Mouse (Mus musculus): ENCODE measurements around the gene Rtca. TPM values are rescaled to one million over a fixed set of nuclear protein-coding genes. Genes with fewer than 3 reads are reported as not detected.

The Rtca gene
- polyA plus RNA-seq, 1 experiment: 51.0 TPM

GRCm38 (mm10) chr3:116440066-116440997 lies 67.7 kb downstream of the Rtca start:
- Histone ChIP-seq H3K4me2 (ENCODE audit: low read depth) (no peak overlapping the region), H3ac (ENCODE audit: control insufficient read depth, insufficient read length) (no peak overlapping the region), H3K4me3 (no peak overlapping the region), H3K79me2 (ENCODE audit: control insufficient read depth, insufficient read depth) (no peaks in the 10 kb centered on the region), H3K27me3 (ENCODE audit: control insufficient read depth, insufficient read depth, insufficient read length) (peaks cover 12% of the 10 kb centered on the region), H3K36me3 (ENCODE audit: control insufficient read depth, insufficient read depth) (no peaks in the 10 kb centered on the region)
- TF ChIP-seq CEBPB (IDR thresholded peaks at IDR 0.05; ENCODE audit: insufficient read depth, poor library complexity, severe bottlenecking) (no peak), USF1 (IDR thresholded peaks at IDR 0.05; ENCODE audit: low read depth) (no peak), TCF3 (IDR thresholded peaks at IDR 0.05; ENCODE audit: insufficient read length, low read depth) (no peak), TCF12 (IDR thresholded peaks at IDR 0.05; ENCODE audit: insufficient read depth, poor library complexity, severe bottlenecking) (no peak), MYOD1 (IDR thresholded peaks at IDR 0.05; ENCODE audit: control insufficient read depth in 1 of 3, insufficient read length in 2 of 3, low read depth in 2 of 3) (no peak), REST (IDR thresholded peaks at IDR 0.05; ENCODE audit: insufficient read depth, insufficient read length) (no peak), E2F4 (IDR thresholded peaks at IDR 0.05; ENCODE audit: insufficient read depth) (no peak), POLR2AphosphoS2 (IDR thresholded peaks at IDR 0.05; ENCODE audit: insufficient read length, low read depth) (no peak), SRF (IDR thresholded peaks at IDR 0.05; ENCODE audit: control insufficient read depth, insufficient read length, low read depth) (no peak), POLR2A (IDR thresholded peaks at IDR 0.05; ENCODE audit: insufficient read length, low read depth) (no peak), MAX (IDR thresholded peaks at IDR 0.05; ENCODE audit: low read depth) (no peak), MYOG (IDR thresholded peaks at IDR 0.05; ENCODE audit: control insufficient read depth in 1 of 3, insufficient read depth in 1 of 3, insufficient read length in 2 of 3, low read depth in 2 of 3) (no peak)

Other genes starting within 250 kb of the Rtca start
- gene Cdc14a, start 84.2 kb downstream of the Rtca start, polyA plus RNA-seq (2012; fragmentation: generic; extraction: Trizol): 0.65 TPM
- 4.2 TPM for gene Dbt, start 4.9 kb upstream of the Rtca start, polyA plus RNA-seq (2012; fragmentation: generic; extraction: Trizol)
- 2.4 TPM for gene Lrrc39, start 54.8 kb upstream of the Rtca start, polyA plus RNA-seq (2012; fragmentation: generic; extraction: Trizol)
- gene Sass6, start 86.8 kb upstream of the Rtca start, polyA plus RNA-seq (2012; fragmentation: generic; extraction: Trizol): 1.3 TPM
- gene Trmt13, start 106.4 kb upstream of the Rtca start, polyA plus RNA-seq (2012; fragmentation: generic; extraction: Trizol): 2.9 TPM
- gene Mfsd14a, start 154.5 kb upstream of the Rtca start, polyA plus RNA-seq (2012; fragmentation: generic; extraction: Trizol): 11.5 TPM
- not detected for gene Gm43191, start 173.1 kb upstream of the Rtca start, polyA plus RNA-seq (2012; fragmentation: generic; extraction: Trizol)
- gene Slc35a3, start 204.6 kb upstream of the Rtca start, polyA plus RNA-seq (2012; fragmentation: generic; extraction: Trizol): 3.6 TPM